Mouse (Mus musculus): ENCODE data around the gene Spdef.

DNA sequence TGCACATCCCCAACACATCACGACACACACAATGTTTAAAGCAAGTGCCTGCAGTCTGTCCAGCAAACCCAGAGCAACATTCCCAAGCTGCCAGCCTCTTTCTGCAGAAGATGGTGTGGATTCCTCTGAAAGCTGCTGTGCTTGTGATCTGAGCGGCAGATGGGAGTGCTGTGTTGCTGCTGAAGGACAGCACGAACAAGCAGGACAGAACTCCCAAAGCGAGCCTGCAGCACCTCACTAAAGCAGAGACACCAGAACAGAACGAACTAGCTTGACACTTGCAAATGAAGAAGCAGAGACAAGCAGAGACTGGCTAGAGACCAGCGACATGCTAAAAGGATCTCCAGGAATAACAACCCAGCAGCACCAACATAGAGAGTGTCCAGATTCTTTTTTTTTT lies 42.9 kb upstream of the Spdef start:
- TF ChIP-seq CTCF (IDR thresholded peaks at IDR 0.05; ENCODE audit: control insufficient read depth, insufficient read depth, insufficient replicate concordance, low read depth, low read length) (no peak), POLR2A (IDR thresholded peaks at IDR 0.05; ENCODE audit: control insufficient read depth, low read depth, low read length) (no peak)
